Mouse (Mus musculus) hematopoietic stem cell, adult 5-6 weeks (primary cell): Measurements from ENCODE around the gene Ccdc47. TPM values are rescaled to one million over a fixed set of nuclear protein-coding genes. Genes with fewer than 3 reads are reported as not detected.

Experiments
- ATAC-seq, 2 experiments: fragments of 125-278 bp in 1 of 2; replicated peaks in 1 of 2; 2 replicates each; pipeline ENCODE4 v1.8.0; 2016 to 2017; ENCODE audit warnings: inconsistent platforms in 2 of 2, mild to moderate bottlenecking in 2 of 2, moderate number of reproducible peaks in 2 of 2, low read depth in 1 of 2, moderate TSS enrichment in 1 of 2; ENCODE audit not compliant: low FRiP score in 2 of 2, poor library complexity in 2 of 2, severe bottlenecking in 2 of 2, insufficient read depth in 1 of 2, low TSS enrichment in 1 of 2
- total RNA-seq: library from RNA; stranded (forward); fragments of 172-1452, 232-1000 nt; gene quantifications from 2 replicates; pipeline ENCODE4 v1.2.3, GENCODE M21; 2017

Ccdc47 gene
- total RNA-seq, 1 experiment from 2014 or later, result 253 TPM

DNA sequence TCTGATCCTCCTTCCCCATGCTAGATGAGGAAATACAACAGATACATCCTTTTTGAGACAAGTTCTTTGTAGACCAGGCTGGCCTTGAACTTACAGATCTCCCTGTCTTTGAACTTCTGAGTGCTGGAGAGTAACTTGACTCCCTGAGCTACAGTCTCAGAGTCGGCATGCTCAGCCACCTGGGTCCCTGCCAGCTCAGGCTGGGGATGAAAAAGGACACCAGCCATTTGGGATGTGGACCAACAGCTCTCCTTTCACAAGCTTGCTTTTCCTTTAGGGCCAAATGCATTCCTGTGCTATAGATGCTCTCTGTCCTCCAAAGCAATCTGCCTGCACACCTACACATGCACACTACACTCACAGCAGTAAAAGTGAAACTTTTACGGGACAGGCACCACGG lies 41.1 kb downstream of the Ccdc47 start:
- no peak for ATAC-seq

DNA sequence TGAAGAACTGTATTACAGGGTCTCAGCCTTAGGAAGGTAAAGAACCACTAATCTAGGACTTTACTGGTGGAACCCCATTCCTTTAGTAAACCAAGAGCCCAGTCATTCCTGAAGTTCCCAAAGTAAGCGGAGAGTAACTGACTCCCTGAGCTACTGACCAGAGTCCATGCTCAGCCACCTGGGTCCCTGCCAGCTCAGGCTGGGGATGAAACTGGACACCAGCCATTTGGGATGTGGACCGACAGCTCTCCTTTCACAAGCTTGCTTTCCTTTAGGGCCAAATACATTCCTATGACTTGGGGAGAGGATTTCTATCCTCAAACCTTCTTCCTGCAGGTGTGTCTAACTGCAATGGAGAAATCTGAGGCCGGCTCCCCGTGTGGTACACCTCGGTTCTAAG lies 41.8 kb downstream of the Ccdc47 start:
- no peak for ATAC-seq

DNA sequence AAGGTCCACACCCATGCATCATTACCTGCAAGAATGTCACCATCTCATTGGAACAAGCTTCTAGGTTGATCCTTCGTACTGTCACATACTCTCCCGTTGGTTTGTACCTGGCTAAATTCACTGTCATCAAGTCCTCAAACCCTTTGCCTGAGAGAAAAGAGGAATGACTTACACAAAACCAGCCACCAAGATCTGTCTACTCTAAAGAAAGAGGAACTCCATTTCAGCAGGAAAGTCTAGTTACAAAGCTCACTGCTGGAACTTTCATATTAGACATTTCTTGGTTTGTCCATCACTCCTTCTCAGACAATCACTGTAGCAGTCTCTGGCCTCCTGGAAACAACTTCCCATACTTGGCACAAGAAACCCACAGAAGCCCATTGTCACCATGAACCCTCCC lies 42.9 kb downstream of the Ccdc47 start:
- ATAC-seq, result 0 out of 4 replicates have a peak, but pooled peaks of 1 of the 2 experiments have one; percentile 17

DNA sequence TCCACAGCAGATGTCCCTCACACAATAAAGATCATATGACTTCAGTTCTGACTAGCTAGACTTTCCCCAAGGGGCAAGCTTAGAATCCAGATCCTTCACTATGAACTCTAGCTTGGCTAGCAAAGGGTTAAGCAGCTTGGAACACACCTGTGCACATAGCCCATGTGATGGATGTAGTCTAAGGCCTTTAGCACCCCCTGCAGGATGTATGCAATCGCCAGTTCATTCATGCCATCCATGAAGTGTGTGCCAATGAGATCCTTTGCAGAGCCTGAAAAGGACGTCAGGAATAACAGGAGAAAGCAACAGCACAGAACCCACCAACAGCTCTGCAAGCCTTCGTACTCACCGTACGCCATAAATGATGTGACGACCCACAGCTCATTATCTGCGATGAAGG lies 45.3 kb downstream of the Ccdc47 start:
- ATAC-seq, result peak; percentile 32 to 33; a peak in 1 of 4 replicates

DNA sequence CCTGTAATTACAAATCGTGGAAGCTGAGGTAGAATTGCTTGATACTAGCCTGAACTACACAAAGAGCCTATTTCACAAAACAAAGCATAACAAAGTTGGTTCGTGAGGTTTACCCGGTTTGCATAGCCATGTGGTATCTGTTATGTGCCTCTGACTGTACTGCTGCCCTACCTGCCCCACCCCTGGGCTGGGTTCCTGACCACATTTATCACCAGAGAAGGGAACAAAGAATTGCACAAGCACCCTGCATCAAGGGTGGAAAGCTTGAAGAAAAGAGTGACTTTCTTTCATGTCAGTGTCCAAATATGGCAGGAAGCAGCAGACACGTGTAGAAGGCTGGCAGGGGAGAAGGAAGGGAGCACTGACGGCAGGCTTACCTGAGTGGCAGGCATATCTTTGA lies 48.7 kb downstream of the Ccdc47 start:
- peak; percentile 37 to 49; a peak in 2 of 4 replicates for ATAC-seq

DNA sequence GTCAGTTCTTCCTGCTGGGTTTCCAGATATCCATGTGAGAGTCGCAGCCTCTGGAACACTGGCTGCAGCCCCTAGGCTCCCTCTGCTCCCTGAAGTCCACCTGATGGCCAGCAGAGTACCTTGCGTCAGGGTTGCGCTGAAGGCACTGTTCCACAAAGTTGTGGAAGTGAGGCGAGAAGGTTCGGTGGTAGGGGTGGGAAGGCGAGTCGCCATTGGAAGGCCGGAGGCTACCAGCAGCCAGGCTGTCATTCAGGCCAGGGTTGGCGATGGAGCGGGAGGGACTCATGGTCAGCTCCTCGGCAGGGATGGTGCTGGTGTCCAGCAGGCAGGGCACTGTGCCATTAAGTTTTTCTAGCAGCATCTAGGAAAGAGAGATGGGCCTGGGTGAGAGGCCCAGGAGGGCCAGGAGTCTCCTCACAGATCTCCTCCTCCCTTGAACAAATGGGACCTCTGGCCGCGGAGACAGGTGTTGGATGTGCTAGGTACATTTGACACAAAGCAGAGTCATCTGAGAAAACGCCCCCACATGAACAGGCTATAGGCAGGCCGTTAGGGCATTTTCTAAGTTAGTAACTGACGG lies 51.5 kb downstream of the Ccdc47 start:
- ATAC-seq, result no peak

DNA sequence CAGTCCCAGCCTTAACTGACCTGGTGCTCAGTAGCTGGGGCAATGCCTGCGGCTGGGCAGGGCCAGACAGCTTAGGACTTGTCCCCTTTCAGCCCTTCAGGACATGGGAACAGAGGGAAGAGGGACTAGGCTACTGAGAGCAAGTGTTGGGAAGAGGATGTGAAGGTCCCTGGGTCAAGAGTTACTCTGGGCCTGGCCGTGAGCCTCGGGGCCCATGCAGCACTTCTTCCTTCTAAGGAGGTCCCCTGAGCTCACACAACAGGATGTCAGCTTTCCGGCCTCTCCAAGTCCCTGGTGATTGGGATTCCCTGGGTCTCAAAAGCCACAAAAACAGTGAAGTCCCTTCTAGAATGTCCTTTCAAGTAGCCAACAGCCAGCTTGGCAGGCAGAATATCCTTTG lies 52.6 kb downstream of the Ccdc47 start:
- no peak for ATAC-seq

DNA sequence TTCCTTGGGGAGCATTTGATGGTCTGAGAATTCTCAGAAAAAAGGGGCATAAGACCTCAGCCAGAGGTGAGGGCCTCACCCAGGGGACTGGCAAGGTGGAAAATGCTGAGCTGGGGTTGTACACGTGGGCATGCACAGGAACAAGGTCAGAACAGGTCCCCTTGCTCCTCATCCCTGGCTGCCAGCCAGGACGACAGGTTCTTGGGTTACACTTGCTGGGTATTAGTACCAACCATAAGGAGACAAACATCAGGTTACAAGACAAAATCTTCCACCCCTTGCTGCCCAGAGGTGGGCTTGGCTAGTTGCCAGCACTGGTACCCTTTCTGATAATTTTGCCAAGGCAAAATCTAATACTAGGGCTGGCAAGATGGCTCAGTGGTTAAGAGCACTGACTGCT lies 53.9 kb downstream of the Ccdc47 start:
- no peak for ATAC-seq

DNA sequence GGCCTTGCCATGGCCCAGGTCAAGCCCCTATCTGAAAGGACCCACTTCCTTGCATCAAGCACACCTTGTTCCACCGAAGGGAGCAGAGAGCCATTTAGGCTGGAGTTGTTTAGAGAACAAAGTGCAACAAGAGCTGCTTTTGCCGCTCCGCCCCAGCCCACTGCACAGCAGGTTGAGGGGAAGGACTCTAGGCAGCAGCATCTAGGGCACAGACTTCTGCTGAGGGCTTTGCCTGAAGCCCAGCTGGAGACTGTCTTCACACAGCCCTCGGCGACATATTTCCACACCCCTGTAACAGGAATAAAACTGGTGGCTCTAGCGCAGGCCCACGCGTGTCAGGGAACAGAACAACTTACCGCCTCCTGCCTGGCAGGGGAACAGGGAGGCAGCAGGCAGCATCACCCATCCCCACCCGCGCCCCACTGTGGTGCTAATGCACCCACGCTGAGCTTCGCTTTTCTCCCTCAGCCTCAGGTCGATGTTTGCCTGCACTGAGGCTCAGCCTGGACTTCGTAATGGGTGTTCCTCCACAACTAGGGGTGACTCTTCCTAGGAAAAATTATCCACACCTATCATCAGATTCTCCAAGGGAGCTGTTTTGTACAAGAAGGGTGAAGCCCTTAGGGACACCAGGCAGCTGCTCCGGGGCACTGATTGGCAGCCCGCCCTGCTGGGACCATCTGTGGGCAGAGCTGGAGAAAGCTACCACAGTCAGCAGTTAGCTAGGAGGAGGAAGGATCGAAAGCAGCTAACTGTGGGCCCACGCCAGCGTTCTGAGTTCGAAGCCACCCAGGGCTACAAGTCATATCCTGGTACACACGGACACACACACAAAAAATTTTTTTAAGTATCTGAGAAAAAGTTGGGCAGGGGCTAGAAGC lies 55.1 kb downstream of the Ccdc47 start, which contains the start of the genes Gm10840 and Limd2:
Gene Gm10840 (plus strand): TSS at position 10 of the 881 bp plus-strand sequence.
Gene Limd2 (minus strand): TSS at position 20 of the 881 bp plus-strand sequence.
- peak; percentile 18 to 27 for ATAC-seq

DNA sequence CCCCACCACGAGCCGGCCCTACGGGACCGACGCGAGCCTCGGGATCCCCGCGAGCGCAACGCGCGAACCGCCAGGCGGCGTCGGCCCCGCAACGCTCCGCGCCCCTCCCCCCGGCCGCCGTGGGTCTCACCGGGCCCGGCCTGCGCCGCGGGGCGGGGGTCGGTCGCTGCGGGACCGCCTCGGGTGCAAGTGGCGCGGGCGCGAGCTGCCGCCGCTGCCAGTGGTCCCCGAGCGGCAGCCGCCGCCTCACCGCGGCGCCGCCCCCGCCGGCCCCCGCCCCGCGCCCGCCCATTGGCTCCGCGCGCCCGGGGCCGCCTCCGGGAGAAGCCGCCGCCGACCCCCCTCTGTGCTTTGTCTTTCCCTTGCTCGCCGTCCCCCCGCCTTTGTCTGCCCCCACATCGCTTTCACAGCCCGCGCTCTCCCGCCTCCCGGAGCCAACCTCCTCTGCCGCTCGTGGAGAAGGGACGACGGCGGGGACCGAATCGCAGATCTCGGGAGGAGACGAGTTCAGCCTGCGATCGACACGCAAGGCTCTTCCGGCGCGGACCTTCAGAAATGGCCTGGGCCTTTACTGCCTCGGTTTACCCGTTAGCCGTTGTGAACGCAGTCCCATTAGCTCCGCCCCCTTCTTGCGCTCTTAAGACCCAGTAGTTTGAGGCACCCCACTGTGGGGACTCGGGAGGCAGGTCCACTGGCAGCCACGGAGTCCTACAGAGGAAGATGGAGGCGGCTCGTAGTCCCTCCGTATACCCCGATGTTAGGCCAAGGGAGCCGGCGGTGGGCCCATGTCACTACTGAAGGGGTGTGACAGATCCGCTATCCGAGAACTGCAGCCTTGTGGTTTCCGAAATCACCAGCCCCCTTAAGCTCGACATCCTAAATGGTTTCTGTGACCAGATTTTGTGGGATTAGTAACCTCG lies 56.0 kb downstream of the Ccdc47 start:
- peak; percentile 43 to 44 for ATAC-seq

DNA sequence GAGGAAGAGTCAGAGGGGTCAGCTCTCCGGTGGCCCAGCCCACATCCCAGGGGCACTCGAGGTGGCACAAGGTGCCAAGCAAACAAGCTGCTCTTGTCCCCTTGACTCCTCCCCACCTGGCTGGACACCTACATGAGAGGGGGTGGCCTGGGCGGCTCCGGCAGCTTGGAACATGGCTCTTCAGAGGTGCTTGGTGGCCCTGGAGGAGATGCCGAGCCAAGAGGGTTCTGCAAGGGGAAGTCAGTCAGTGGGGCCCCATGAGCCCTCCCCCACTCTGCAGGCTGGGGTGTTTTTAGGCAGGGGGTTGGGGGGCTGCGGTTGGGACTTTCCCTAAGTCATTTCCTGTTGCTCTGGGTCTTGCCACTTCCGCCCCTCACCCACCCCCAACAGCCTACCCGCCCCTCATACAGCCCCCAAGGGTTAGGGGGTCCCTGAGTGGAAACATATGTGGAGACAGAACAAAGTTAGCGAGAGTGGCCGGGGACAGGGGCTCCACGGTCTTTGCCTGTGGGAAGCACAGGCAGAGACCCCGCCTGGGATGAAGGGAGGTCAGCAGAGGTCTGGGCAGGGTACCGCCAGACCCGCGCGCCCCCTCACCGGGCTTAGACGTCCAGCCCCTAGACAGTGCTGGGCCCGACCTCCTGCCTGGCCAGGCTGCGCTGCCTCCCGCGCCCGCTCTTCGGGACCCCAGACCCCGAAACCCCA lies 56.8 kb downstream of the Ccdc47 start:
- ATAC-seq, result peak; percentile 48 to 53

DNA sequence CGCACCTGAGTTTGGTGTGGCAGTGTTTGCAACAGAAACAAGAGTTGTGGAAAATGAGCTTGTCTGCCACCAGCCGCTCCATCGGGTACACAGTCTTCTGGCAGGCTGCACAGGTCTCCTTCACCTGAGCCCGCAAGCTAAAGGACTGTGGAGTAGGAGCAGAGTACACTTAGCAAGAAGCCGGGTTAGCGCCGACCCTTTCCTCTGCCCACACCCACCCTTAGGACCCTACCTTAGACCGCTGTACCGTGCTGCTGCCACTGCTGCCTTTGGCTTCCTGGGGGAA lies 57.3 kb downstream of the Ccdc47 start:
- no peak; a peak in 1 of 4 replicates for ATAC-seq

DNA sequence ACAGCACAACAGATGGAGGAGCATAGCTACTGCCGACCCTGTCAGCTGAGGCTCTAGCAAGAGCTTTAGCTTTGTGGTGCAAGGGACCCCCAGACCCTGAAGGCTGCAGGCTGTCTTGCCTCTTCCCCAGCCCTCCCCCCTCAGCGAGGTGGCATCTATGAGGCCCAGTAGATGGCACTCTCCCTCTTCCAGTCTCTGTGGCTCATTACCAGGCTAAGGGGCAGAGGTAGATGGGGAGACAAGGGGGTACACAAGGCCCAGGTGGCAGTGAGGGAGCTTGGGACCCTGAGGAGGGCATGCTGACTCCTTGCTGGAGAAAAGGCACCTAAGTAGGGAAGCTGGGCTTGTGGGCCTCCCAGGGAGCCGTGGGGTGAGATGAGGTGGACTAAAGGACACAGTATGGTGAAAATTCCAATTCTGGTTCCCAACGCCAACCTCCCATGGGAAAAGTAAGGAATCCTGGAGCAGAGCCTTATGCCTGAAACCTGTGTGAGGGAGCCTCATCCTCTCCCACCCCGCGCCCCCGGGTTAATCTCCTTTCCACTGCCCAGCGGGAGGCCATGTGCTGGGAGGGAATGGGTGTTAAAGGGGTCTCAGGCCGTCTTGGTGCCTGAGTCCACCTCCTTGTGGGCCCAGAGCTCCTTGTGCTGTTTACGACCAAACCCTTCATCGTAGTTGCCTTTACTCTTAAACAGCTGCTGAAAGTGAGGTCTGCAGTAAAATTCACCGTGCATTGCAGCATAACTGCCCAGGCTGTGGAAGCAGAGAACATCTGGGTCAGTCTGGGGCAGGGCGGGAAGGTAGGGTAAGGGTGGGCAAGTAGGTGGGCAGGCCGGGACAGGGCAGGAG lies 57.8 kb downstream of the Ccdc47 start:
- peak in 1 of 2 experiments; percentile 16; a peak in 1 of 4 replicates for ATAC-seq

DNA sequence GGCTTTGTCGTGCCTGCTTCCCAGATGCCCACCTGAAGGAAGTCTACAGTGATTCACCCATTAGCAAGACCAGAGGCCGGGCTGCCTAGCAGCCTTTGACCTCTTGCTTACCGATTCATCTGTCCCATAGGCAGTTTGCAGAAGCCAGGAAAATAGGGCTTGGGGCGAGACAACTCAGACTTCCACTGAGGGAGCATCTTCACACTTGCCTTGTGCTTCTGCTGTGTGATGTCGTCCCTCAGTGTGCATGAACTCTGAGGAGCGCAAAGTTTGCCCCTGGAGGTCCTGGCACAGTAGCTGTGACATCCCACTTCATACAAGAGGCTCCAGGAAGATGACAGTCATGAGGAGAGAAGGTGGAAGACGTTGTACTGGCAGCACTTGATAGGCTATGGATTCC lies 59.0 kb downstream of the Ccdc47 start:
- no peak for ATAC-seq

DNA sequence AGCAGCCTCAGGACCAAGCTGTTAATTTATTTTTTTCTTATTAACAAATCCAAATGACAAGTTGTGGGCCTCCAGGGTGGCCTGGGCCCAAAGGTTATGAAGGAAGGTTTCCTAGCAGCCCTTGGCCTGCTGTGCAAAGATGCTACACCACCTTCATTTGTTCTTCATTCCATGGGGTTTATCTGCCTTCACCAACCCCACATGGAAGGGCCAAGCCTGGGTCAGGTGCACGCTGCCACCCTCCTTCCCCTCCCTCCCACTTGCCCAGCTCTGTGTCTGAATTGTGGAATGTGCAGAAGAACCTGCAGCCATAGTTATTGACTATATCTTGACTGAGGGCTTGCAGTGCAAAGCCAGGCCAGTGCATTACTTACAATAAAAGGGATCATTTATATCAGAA lies 59.9 kb downstream of the Ccdc47 start:
- no peak for ATAC-seq

DNA sequence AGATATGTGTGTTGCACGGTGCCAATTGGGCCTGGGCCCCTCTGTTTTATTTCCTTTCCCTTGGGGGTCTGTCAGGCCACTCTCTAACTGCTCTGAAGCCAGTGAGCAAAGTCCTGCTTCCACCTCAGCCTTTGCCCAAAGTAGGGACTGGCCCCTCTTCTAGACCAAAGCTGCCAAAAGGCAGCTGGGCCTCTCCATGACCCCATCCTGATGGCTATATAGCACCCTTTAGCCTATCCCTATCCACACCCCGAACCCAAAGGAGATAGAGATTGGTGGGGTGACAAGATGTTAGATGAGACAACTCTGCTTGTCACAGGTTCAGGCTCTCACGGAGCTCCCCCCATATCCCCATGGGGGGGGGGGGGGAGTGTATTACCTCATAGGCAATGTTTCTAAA lies 60.4 kb downstream of the Ccdc47 start:
- no peak for ATAC-seq
